Mouse (Mus musculus): ENCODE results near the gene Nek6. TPM values are rescaled to one million over a fixed set of nuclear protein-coding genes. Genes with fewer than 3 reads are reported as not detected.

Nek6 gene
- polyA plus RNA-seq, 1 experiment from 2014 or later: 74.6 TPM

Small RNA genes within 50 kb of the gene (microRNA-seq; reads per million reads assigned to microRNA genes)
- not detected for gene Gm27634

Other genes with a start within 250 kb of the Nek6 start
- 13.3 and 18.8 TPM in 2 replicates for gene Dennd1a, start 224.3 kb upstream of the Nek6 start, polyA plus RNA-seq (2016; fragmentation: Nextera tagmentation; extraction: Ambion mirVana)
- gene Lhx2, start 172.4 kb upstream of the Nek6 start, polyA plus RNA-seq (2016; fragmentation: Nextera tagmentation; extraction: Ambion mirVana): 6.9 and 7.5 TPM in 2 replicates
- 290 and 299 TPM in 2 replicates for gene Psmb7, start 132.4 kb downstream of the Nek6 start, polyA plus RNA-seq (2016; fragmentation: Nextera tagmentation; extraction: Ambion mirVana)
- 0.06 and 0.11 TPM in 2 replicates for gene Nr5a1, start 202.9 kb downstream of the Nek6 start, polyA plus RNA-seq (2016; fragmentation: Nextera tagmentation; extraction: Ambion mirVana)